Mouse (Mus musculus) urinary bladder, adult 18-20 months (tissue): ENCODE results near the gene Cks2.
"Not testable (repeated sequence)": the region's sequence is repeated elsewhere in the genome, so short reads cannot be mapped to it uniquely, and the experiment has no call there.

ENCODE experiments used
- DNase-seq, 2 experiments: peaks; one replicate each; pipeline ENCODE4 v3.0.0; 2022; ENCODE audit warnings: low spot score in 2 of 2, mixed read lengths in 2 of 2

Cks2 gene

DNA sequence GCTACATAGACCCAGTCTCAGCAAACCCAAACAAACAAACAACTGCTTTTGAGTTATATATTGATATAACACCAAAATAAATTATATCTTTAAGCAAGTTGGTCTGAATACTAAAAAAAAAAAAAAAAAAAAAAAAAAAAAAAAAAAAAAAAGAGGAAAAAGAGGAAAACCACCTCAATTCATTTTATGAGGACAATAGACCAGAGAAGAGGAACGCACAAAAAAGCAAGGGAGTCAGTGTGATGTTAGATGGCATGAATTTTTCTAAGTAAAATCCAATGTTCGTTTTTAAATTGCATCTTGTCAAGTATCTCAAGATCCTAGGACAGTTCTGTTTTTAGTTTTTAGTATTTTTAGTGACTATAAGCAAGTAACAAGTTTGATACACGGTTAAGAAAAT, 3.6 kb upstream of the Cks2 start:
- DNase-seq, result no peak

DNA sequence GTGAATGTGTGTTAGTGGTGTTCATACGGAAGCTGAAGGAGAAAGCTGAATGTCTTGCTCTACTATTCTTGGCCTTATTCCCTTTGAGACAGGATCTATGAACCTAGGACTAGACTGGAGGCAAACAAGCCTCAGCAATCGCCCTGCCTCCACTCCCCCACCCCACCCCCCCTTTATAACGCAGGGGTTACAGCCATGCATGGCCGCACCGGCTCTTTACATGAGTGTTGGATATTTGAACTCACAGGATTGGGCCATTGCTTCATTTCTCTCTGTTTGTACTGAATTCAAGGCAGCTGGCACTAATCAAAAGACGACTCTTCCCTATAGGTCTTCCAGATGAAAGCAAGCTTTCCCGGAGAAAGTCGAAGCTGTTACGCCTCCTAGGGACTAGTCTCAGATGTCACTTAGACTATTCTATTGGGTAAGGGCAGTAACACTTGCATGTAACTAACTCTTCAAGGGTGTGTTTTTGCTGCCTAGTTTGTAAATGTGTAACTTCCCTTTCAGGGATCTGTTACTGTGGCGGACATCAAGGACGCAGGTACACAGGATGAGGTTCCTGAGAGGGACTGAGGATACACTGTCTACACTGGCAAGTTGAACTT, 2.8 kb upstream of the Cks2 start:
- DNase-seq, result no peak

DNA sequence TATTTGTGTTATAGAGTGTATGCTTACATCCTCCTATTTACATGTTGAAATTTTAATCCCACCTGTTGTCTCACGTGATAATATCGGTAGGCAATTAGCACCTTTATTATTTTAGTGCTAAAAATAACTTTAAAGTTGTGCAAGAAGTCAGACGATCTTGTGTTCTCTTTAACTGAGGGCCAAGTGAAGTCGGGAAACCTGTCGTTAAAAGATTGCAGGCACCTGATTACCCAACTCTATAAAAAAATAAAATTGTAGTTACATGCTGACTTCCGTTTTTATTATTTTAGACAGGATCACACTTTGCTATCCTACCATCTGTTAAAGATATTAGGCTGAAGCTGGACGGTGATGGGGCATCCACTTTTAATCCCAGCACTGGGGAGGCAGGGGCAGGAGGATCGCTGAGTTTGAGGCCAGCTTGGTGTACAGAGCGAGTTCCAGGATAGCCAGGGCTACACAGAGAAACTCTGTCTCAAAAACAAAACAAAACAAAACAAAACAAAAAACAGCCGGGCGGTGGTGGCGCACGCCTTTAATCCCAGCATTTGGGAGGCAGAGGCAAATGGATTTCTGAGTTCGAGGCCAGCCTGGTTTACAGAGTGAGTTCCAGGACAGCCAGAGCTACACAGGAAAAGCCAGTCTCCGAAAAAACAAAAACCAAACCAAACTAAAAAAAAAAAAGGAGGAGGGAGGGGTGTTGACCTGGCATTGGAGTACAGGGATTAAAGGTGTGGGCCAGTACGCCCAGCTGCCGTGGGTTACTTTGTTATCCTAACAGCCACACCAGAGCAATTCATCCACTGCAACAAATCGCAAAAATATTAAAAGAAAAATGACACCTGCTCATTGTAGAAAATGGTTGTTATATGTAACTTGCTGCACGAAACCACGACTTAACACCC, 856 bp upstream of the Cks2 start:
- no peak for DNase-seq

DNA sequence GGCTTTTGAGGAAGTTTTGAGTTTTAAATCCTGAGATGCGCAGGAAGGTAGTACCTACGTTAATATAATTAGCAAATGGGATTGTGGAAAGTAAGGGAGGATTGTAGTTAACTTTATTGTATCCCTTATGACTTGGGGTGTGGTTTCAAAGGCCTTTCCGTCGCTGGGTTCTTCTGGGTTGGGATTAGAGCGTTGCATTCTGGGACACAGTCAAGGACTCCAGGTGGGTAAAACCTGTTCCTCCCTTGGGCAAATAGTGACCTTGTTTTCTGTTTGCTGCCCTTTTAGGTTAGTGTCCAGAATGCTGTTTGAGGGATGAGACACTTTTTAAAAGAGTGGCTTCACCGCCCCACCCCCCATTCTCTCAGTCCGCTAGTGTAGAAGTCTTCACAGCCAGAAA, 840 bp downstream of the Cks2 start:
- no peak for DNase-seq

DNA sequence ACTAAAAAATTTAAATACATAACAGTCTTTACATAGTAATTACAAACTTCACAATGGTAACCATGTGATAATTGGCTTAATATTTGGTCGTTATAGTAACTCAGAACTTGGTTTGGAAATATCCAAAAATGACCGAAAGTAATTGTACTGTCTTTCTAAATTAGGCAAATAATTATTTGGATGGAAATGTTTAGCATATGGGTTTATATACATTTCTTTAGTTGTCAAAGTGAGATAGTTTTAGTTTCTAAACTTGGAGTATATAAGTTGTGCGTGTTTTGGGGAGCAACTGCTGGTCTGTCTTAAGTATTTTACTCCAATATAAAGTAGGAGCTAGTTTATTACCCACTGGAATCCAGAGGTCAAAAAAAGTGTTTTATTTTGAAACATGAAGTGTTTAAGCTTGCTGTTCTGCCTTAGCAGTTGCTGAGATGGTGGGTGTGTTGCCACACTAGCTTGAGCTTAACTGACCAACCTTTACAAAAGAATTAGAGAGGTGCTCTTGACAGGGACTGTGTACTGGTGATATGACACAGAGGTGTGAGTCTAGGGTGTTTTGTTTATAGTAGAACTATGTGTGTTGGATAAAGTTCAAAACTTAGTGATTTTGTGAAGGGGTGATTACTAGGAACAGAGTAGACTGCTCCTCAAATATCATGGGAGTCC, 1.5 kb downstream of the Cks2 start:
- DNase-seq, result no peak

DNA sequence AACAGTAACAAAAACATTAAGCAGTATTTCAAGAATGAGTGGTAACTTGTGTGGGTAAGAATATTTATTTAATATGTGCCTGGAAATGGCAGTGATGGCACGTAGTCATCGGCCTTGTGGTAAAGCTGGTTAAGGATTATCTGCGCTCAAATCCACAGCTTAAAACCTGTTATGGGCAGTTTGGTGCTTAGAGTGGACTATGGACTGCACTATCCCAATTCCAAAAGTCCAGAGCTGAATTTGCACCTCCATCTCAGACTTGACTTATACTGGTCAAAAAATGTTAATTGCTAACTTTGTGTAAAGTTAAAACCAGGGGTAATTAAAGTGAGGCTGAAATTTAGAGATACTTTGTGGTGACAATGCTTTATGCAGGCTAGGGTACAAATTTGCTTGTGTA, 2.7 kb downstream of the Cks2 start:
- DNase-seq, result no peak

DNA sequence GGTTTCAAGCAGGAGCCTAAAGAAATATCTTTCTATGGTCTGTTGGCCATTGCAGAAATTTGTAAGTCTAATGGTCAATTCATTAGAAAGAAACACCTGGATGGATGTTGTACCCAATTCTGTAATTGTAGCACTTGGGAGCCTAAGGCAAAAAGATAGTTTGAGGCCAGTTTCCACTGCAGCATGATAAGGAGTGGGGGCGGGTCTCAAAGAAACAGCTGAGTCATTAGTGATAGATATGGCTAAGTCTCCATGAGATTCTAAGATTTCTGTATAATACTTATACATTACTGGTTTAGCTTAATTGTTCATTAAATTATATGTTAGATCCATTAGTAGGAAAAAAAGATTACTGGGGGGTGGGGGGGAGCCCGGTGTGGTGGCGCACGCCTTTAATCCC, 3.2 kb downstream of the Cks2 start:
- no peak for DNase-seq

DNA sequence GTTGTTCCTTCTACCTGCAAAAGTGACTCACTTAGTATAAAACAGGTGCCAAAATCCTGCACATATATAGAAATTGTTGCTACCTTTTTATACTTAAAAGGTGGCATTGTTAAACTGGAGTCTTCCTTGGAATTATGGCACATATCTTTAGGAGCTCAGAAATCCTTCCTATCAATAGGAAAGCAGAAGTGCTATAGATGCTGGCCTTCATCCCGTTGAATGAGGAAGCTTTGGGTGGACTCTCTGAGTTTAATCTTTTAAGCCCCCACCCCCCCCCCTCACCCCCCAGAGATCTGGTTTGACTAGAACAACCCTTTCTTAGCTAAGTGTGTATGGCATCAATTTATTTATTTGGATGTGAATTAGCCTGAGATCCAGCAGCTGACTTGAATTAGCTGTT, 4.7 kb downstream of the Cks2 start:
- no peak for DNase-seq

DNA sequence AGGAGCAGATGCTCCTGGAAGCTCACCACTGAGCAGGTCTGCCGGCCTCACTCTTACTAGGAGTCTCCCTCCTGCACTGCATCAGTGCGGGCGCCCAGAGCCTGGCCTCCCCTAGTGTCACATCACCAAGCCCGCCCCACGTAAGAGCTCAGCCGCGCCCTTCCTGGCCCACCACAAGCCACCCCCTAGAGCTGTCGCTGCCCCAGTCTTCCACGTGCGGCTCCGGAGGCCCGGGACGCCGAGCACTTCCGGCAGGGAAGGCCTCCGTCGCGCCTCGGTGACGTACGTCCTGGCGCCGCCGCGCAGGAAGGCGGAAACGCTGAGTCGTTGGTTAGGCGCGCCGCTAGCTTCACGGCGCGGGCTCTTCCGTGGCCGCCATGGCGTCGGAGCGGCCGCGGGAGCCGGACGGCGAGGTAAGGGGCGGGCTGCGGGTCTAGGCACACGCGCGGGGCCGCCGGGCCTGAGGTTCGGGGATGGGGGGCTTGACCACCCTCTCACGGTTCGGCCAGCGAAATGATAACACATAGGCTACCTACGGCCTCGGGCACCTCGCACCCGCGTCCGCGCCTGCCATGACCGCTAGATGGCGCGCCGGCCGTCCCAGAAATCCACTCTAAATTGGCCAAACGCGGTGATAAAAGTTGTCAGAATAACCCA, 6.5 kb downstream of the Cks2 start, which contains the start of gene Secisbp2:
Secisbp2 (plus strand) TSS at position 290 of the 657 bp plus-strand sequence.
- DNase-seq, result peak; percentile 89 to 93

DNA sequence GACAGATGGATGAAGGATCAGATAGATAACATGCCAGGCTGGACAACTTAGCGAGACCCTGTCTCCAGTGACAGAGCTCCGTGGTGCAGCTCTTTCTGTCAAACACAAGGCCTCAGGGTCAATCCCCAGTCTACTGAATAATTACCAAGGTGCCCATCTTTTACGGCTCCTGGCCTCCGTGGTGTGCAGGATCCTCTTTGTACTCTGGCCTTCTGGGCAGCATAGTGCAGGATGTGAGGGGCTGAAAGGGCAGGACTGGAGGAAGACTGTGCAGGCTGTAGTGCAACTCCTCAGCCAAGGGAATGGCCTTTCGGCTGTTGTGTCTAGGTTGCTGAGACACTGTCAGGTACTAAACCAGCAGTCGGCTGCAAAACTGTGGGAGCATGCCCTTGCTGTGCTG, 8.1 kb downstream of the Cks2 start:
- no peak for DNase-seq

DNA sequence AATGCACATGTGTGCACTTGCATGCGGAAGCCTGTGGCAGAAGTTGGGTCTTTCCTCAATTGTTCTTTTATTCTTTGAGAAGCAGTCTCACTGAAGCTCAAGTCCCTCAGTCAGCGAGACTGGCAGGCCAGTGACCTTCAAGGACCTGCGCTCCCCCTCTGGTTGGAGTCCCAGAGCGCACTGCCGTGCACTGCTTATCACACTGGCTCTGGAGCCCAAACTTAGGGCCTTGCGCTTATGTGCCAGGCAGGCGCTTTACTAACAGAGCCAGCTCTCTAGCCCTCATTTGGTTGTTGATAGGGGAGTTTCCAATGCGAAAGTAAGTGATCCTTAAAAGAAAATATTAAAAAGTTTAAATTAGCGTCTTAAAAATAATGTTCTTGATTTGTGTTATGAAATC, 8.9 kb downstream of the Cks2 start:
- no peak for DNase-seq

DNA sequence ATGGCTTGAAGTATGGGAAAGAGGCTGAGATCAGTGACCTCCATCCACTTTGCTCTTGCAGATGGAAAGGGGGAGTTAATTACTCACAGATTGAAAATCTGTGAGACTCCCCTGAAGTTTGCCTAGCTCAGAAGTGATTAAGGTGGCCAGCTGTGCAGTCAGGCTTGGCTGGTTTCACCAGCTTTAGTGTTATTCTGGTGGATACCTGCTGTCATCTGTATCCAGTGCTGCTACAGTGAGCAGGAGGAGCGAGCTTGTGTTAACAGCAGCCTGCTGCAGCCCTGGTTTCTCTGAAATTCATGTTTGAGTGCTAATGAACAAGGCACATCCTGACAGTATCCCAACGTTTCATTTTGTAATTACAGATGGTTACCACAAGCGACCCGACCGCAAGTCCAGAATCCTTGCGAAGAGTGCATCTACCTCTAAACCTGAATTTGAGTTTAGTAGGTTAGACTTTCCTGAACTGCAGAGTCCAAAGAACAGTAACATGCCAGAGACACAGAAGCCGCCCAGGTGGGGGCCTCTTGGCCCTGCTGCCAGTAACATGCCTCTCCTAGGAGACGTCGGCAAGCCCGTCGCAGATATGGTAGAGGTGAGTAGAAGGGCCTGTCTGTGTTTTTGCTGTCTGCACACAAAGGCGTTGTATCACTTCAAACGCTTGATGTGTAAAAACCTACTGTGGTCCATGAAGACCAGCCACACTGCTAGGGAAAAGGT, 11.6 kb downstream of the Cks2 start:
- DNase-seq, result no peak

DNA sequence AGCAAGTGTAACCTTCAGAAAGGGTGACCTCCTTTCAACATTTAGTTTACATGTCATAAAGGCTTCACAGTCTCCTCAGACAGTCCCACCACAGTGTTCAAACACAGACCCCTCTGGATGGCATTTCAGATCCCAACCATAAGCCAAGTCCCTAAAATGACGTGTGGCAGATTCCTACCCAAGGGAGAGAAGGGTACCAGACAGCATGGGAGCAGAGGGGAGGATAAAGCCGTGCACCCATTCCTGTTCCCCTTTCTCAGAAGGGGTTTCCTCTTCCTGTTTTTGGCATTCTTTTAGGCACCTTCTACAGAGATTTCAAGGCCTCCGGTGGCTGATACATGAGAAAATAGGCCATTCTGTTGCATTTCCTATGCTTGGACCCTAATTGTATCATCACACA, 13.1 kb downstream of the Cks2 start:
- no peak for DNase-seq

DNA sequence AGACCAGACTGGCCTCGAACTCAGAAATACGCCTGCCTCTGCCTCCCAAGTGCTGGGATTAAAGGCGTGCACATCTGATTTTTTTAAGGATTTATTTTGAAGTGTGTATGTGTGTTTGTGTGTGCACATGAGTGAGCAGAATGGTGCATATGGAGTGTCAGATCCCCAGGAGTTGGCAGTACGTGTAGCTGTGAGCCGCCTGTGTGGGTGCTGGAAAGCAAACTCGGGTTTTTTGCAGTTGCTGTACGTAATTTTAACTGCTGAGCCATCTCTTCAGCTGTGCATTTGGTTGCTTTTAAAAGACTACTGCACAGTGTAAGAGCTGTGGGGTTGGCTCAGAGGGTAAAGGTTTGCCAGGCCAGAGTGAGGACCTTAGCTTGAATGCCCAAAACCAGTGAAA, 14.5 kb downstream of the Cks2 start:
- no peak for DNase-seq

DNA sequence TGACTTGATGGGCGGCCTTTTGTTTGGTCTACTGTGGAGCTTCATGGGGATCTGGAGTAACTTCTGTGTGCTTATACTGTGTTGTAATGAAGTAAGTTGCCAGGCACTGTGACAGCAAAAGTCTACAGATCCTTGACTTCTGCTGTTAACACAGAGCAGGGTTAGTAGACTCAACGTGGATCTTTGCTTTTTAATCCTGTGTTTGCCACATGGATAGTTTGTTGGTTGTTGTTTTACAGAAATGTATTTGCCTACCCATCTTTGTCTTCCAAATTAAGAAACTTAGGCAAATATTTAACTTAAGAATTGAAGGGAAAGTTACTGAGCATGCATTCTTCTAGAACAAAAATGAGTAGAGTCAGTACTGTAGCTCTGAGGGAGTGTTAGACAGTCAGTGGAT, 18.5 kb downstream of the Cks2 start:
- DNase-seq, result no peak

DNA sequence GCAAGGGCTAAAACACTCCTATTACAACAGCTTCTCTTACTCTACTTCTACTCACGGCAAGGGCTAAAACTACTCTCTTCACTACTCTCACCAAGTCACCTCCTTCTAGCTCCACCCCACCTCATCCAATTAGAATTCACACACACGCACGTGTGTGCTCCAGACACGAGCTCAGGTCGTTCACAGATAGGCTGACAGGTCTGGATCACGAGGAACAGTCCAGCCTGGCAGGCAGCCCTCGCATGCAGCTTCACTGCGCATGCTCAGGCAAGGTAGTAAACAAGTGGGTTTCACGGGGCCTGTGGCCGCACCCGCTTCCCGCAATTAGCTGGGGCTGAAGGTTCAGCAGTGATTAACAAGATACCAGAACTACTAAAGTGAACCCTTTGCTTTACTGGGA, 23.2 kb downstream of the Cks2 start:
- not testable (repeated sequence) for DNase-seq

DNA sequence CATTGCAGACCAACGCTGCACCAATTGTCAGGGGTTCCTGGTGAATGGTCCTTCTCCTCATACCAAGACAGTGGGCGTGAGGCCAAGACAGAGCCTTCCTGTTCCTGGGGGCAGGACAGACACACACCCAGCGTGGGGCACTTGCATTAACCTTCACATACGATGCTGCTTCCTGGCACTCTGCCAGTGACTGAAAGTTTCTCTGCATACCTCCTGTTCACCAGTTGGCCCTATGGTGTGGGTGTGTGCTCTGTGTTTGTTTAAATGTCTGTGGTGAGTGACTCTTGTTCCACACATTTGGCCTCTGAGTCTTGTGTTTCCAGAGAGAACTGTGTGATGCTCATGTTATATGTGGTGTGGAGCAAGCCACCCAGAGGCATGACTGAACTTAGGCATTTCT, 31.6 kb downstream of the Cks2 start:
- DNase-seq, result no peak

DNA sequence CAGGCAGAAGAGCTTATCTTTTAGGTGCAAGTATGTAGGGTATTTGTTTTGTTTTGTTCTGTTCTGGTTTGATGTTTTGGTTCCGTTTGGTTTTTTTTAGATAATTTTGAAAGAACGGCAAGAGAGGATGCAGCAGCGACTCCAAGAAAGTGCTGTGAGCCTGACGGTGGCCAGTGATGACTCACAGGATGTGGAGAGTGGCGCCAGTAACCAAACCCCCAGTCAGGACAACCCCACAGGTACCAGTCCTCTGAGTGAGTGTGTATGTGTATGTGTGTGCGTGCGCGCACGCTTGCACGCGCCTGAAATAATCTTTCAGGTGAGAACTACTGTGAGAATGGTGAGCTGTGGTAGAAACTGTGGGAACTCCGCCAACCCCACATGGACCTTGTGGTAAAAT, 32.0 kb downstream of the Cks2 start:
- no peak for DNase-seq

DNA sequence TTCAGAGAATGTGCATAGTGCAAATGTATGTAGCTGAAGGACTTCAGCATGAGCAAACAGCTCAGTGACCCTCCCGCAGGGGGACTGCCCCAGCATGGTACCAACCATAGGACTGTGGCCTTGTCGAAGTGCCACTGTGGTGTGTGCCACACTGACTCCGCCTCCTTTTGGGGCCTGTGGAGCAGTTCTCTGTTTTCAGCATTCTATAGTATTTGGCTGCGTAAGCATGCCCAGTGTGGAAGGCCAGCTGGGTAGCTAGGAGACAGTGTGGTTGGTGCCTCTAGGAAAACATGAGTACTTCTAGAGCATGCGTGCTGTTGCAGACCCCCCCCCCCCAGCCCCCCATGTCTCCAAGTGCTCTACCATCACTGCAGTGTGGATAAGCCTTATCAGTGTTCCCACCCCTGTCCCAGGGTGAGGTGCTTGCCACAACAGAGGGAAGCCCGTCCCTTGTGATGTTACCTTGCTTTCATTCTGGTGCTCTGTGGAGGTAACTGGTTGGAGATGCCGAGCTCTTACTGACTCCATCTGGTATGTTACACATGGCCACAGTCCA, 32.7 kb downstream of the Cks2 start:
- no peak for DNase-seq

DNA sequence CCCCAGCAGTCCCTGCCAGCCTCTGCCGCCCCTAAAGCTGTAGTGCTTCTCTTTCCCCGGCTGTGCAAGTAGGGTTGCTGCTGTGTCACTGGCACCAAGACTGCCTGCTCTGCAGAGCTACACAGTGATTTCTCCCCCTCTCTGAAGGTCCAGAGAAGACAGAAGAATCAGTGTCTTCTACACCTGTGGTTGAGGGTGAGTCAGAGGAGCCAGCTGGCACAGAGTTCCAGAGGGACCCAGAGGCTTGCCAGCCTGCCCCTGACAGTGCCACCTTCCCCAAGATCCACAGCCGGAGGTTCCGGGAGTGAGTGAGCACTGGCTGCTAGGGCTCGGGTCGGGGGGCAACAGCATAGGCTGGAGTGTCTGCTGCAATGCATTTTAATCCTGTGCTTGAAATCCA, 33.7 kb downstream of the Cks2 start:
- no peak for DNase-seq

DNA sequence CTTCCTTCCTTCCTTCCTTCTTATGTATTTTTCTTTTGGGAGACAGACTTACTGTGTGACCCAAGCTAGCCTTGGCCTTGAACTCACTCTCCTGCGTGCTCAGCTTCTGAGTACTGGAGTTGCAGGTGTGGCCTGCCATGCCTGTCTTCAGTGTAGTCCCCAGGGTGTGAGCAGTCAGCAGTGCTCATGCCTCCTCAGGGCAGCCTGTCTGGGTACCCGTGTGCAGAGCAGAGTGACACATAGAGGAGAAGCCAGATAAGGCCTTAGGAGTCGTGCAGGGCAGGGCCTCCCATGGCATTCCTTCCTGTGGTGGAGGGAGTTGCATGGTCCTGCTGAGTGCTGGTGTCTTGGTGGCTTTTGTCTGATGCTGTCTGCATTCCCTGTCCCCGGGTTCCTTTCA, 34.3 kb downstream of the Cks2 start:
- DNase-seq, result no peak
